Mouse (Mus musculus) hindbrain, embryonic 11.5 days (tissue): Measurements from ENCODE around the gene Acp1. TPM values are rescaled to one million over a fixed set of nuclear protein-coding genes. Genes with fewer than 3 reads are reported as not detected.

Source experiments
- ATAC-seq: fragments of 200-750 bp; cut with Nextera tagmentation; 2 replicates; pipeline ENCODE4 v1.8.0; 2017; ENCODE audit warnings: mild to moderate bottlenecking, moderate TSS enrichment, moderate library complexity; ENCODE audit not compliant: low FRiP score
- DNase-seq: peaks from one replicate; pipeline ENCODE4 v3.0.0-alpha.2; 2015; ENCODE audit warnings: low spot score
- H3K27ac ChIP-seq: fragments of 300-500 bp; sonication (generic); 2 replicates; pipeline ENCODE4 v1.5.1; 2014; ENCODE audit warnings: mild to moderate bottlenecking, low read depth, low read length
- H3K27me3 ChIP-seq: fragments of 300-500 bp; sonication (generic); 2 replicates; pipeline ENCODE4 v1.6.1; 2014; ENCODE audit warnings: mild to moderate bottlenecking, low read length, moderate library complexity, mixed read lengths; ENCODE audit not compliant: control insufficient read depth, insufficient read depth
- H3K36me3 ChIP-seq: fragments of 300-500 bp; sonication (generic); 2 replicates; pipeline ENCODE4 v1.6.1; 2014; ENCODE audit warnings: mild to moderate bottlenecking, low read length, moderate library complexity, mixed read lengths; ENCODE audit not compliant: control insufficient read depth, insufficient read depth
- H3K4me1 ChIP-seq: fragments of 300-500 bp; sonication (generic); replicated peaks from 2 replicates; pipeline ENCODE4 v1.6.1; 2014; ENCODE audit warnings: low read length, mixed read lengths; ENCODE audit not compliant: control insufficient read depth, insufficient read depth
- H3K4me2 ChIP-seq: fragments of 300-500 bp; sonication (generic); replicated peaks from 2 replicates; pipeline ENCODE4 v1.6.1; 2014; ENCODE audit warnings: mild to moderate bottlenecking, low read depth, low read length
- H3K4me3 ChIP-seq: fragments of 300-500 bp; sonication (generic); 2 replicates; pipeline ENCODE4 v1.5.1; 2014; ENCODE audit warnings: low read depth, low read length
- H3K9ac ChIP-seq: fragments of 300-500 bp; sonication (generic); 2 replicates; pipeline ENCODE4 v1.6.1; 2014; ENCODE audit warnings: low read depth, low read length
- H3K9me3 ChIP-seq: fragments of 300-500 bp; sonication (generic); 2 replicates; pipeline ENCODE4 v1.6.1; 2016; ENCODE audit warnings: low read length; ENCODE audit not compliant: control insufficient read depth
- WGBS: fragments of 180-500 bp; shearing (Covaris S2); extraction: QIAGEN DNeasy Blood & Tissue Kit; methylation state at CpG from one replicate; pipeline ENCODE4 v1.1.7; 2014; 5-methylcytosine and 5-hydroxymethylcytosine counted together
- polyA plus RNA-seq: library from polyadenylated mRNA; unstranded; fragments of >200 nt; fragmentation: Nextera tagmentation; extraction: Ambion mirVana; gene quantifications from 2 replicates; pipeline ENCODE4 v1.2.1, GENCODE M21; 2014

Gene Acp1
- 166 and 189 TPM in 2 replicates for polyA plus RNA-seq

GRCm38 (mm10) chr12:30911261-30912047 is at the start of gene Acp1, which contains the start of gene Sh3yl1:
Gene Acp1, minus strand, starts transcription at chr12:30911589.
Gene Sh3yl1, plus strand, starts transcription at chr12:30911668.
- no peaks in the 10 kb centered on the region for H3K36me3 ChIP-seq
- no peaks in the 10 kb centered on the region for H3K9me3 ChIP-seq
- ATAC-seq (peak; percentile 97), DNase-seq (peak; percentile 97)
- H3K4me2 ChIP-seq, result peak within 1 kb of the TSS; percentile 95
- no peak within 1 kb of the TSS for H3K27ac ChIP-seq
- H3K4me3 ChIP-seq, result peak within 1 kb of the TSS; percentile 72
- H3K4me1 ChIP-seq, result no peaks in the 10 kb centered on the region; the same call in 1 of the 2 replicates
- WGBS, result under 1% methylated on average over 51 of the region's 52 CpGs
- H3K27me3 ChIP-seq, result no peaks in the 10 kb centered on the region
- peak within 1 kb of the TSS; percentile 84 for H3K9ac ChIP-seq

GRCm38 (mm10) chr12:30944197-30944596 is 32.8 kb upstream of the Acp1 start:
- no peaks in the 10 kb centered on the region for H3K36me3 ChIP-seq
- no peaks in the 10 kb centered on the region for H3K9me3 ChIP-seq
- WGBS, result 56% methylated on average over 3 of the region's 3 CpGs
- no peak overlapping the region for H3K27ac ChIP-seq
- no peaks in the 10 kb centered on the region for H3K4me1 ChIP-seq
- H3K27me3 ChIP-seq, result no peaks in the 10 kb centered on the region
- ATAC-seq (no peak), DNase-seq (peak; percentile 2)
- no peak overlapping the region for H3K4me2 ChIP-seq
- no peak overlapping the region for H3K9ac ChIP-seq
- no peak overlapping the region for H3K4me3 ChIP-seq

- Histone ChIP-seq H3K36me3 (no peaks in the 10 kb centered on the region), H3K4me1 (no peaks in the 10 kb centered on the region), H3K9me3 (no peaks in the 10 kb centered on the region), H3K27me3 (no peaks in the 10 kb centered on the region), H3K4me2 (no peak overlapping the region), H3K4me3 (no peak overlapping the region), H3K9ac (no peak overlapping the region), H3K27ac (no peak overlapping the region)
- DNase-seq (no peak), ATAC-seq (no peak)
- 87% methylated on average over 13 of the region's 14 CpGs for WGBS
These were observed 31.9 kb upstream of the Acp1 start for GRCm38 (mm10) chr12:30943057-30943986.

GRCm38 (mm10) chr12:30936899-30937298 is 25.5 kb upstream of the Acp1 start:
- no peak for ATAC-seq

GRCm38 (mm10) chr12:30933299-30933698 is 21.9 kb upstream of the Acp1 start:
- H3K4me2 ChIP-seq, result no peak overlapping the region
- 88% methylated on average over 2 of the region's 2 CpGs for WGBS
- no peaks in the 10 kb centered on the region for H3K27me3 ChIP-seq
- H3K4me3 ChIP-seq, result no peak overlapping the region
- DNase-seq (no peak), ATAC-seq (no peak)
- no peaks in the 10 kb centered on the region for H3K36me3 ChIP-seq
- no peaks in the 10 kb centered on the region for H3K9me3 ChIP-seq
- no peak overlapping the region for H3K27ac ChIP-seq
- no peak overlapping the region for H3K9ac ChIP-seq
- H3K4me1 ChIP-seq, result no peaks in the 10 kb centered on the region

More at GRCm38 (mm10) chr12:30936899-30937298, 25.5 kb upstream of the Acp1 start:
- H3K4me1 ChIP-seq, result no peaks in the 10 kb centered on the region
- H3K27me3 ChIP-seq, result no peaks in the 10 kb centered on the region
- no peak overlapping the region for H3K4me2 ChIP-seq
- no peak for DNase-seq
- 82% methylated on average over 2 of the region's 2 CpGs for WGBS
- no peak overlapping the region for H3K4me3 ChIP-seq
- no peaks in the 10 kb centered on the region for H3K9me3 ChIP-seq
- H3K9ac ChIP-seq, result no peak overlapping the region
- H3K36me3 ChIP-seq, result no peaks in the 10 kb centered on the region
- H3K27ac ChIP-seq, result no peak overlapping the region

GRCm38 (mm10) chr12:30928182-30928581 is 16.8 kb upstream of the Acp1 start:
- H3K36me3 ChIP-seq, result no peaks in the 10 kb centered on the region
- no peak overlapping the region for H3K9ac ChIP-seq
- H3K4me1 ChIP-seq, result no peaks in the 10 kb centered on the region
- DNase-seq (no peak), ATAC-seq (no peak)
- no peaks in the 10 kb centered on the region for H3K9me3 ChIP-seq
- no peak overlapping the region for H3K27ac ChIP-seq
- H3K27me3 ChIP-seq, result no peaks in the 10 kb centered on the region
- no peak overlapping the region for H3K4me3 ChIP-seq
- WGBS, result 93% methylated on average over 6 of the region's 6 CpGs
- H3K4me2 ChIP-seq, result no peak overlapping the region

GRCm38 (mm10) chr12:30922401-30922800 is 11.0 kb upstream of the Acp1 start:
- H3K36me3 ChIP-seq, result no peaks in the 10 kb centered on the region
- H3K9ac ChIP-seq, result no peak overlapping the region
- no peak overlapping the region for H3K4me2 ChIP-seq
- DNase-seq (no peak), ATAC-seq (no peak)
- no peaks in the 10 kb centered on the region for H3K27me3 ChIP-seq
- 76% methylated on average over 3 of the region's 3 CpGs for WGBS
- H3K27ac ChIP-seq, result no peak overlapping the region
- no peaks in the 10 kb centered on the region for H3K4me1 ChIP-seq
- no peak overlapping the region for H3K4me3 ChIP-seq
- H3K9me3 ChIP-seq, result no peaks in the 10 kb centered on the region

- Histone ChIP-seq H3K4me2 (no peak overlapping the region; the same call in 1 of the 2 replicates), H3K4me1 (no peaks in the 10 kb centered on the region; the same call in 1 of the 2 replicates), H3K9ac (peak overlapping the region; percentile 84; the same call in 1 of the 2 replicates), H3K4me3 (peak overlapping the region; percentile 72; the same call in 1 of the 2 replicates), H3K9me3 (no peaks in the 10 kb centered on the region), H3K27me3 (no peaks in the 10 kb centered on the region), H3K27ac (no peak overlapping the region), H3K36me3 (no peaks in the 10 kb centered on the region)
- 63% methylated on average over 3 of the region's 3 CpGs for WGBS
- ATAC-seq (no peak), DNase-seq (no peak)
These were observed 1.5 kb upstream of the Acp1 start for GRCm38 (mm10) chr12:30912840-30913239.
